8 mouse cellular contexts compared by ENCODE assay signal in genomic region chr6:52987391-52987790, GRCm38 (mm10).
DNase-seq lines count a peak whose midpoint lies in the region; ATAC-seq lines count a peak whose summit lies in the region.

No protein-coding gene starts in this region.

- no peaks in the 10 kb centered on the region for H3K9me3 ChIP-seq in midbrain, embryonic 14.5 days (ENCODE audit: control insufficient read depth, low read length)
- H3K9me3 ChIP-seq in midbrain, embryonic 10.5 days (replicated peaks), result no peaks in the 10 kb centered on the region; the same call in 1 of the 2 replicates
- no peaks in the 10 kb centered on the region for H3K9me3 ChIP-seq in midbrain, embryonic 13.5 days

- H3K4me3 ChIP-seq in midbrain, embryonic 14.5 days (replicated peaks; ENCODE audit: low read depth, low read length), result no peak overlapping the region
- H3K4me3 ChIP-seq in midbrain, embryonic 10.5 days, result no peak overlapping the region
- H3K4me3 ChIP-seq in midbrain, embryonic 13.5 days (replicated peaks), result no peak overlapping the region

- no peaks in the 10 kb centered on the region for H3K27me3 ChIP-seq in midbrain, embryonic 14.5 days (ENCODE audit: control insufficient read depth, insufficient read depth, low read length)
- H3K27me3 ChIP-seq in midbrain, embryonic 10.5 days (ENCODE audit: low read depth, poor library complexity, severe bottlenecking), result no peaks in the 10 kb centered on the region; the same call in 1 of the 2 replicates
- no peaks in the 10 kb centered on the region; the same call in 1 of the 2 replicates for H3K27me3 ChIP-seq in splenic B cell, adult 2 months (ENCODE audit: control insufficient read depth, insufficient read depth, low read length, poor library complexity, severe bottlenecking)
- H3K27me3 ChIP-seq in midbrain, embryonic 13.5 days, result no peaks in the 10 kb centered on the region

- no peak overlapping the region for H3K9ac ChIP-seq in midbrain, embryonic 14.5 days (replicated peaks; ENCODE audit: low read length)
- H3K9ac ChIP-seq in midbrain, embryonic 13.5 days (replicated peaks), result no peak overlapping the region

- DNase-seq in frontal cortex, postnatal 14 days (ENCODE audit: low spot score in 2 of 2), result no peak
- peak; percentile 76 for DNase-seq in midbrain, embryonic 14.5 days
- no peak for DNase-seq in midbrain, embryonic 10.5 days (ENCODE audit: low spot score)
- peak; percentile 82 for DNase-seq in brain, adult 2 months (ENCODE audit: low read depth, low spot score)
- peak; percentile 52 for DNase-seq in splenic B cell, adult 2 months (ENCODE audit: low read depth, low spot score)

- ATAC-seq in frontal cortex, adult (ENCODE audit: low TSS enrichment), result peak; percentile 73; the same call in 1 of the 2 replicates
- ATAC-seq in midbrain, embryonic 14.5 days (ENCODE audit: low FRiP score, low TSS enrichment), result no peak
- peak; percentile 72 for ATAC-seq in inflammation-experienced regulatory T-cells, adult 6 months
- no peak for ATAC-seq in midbrain, embryonic 13.5 days

- H3K36me3 ChIP-seq in midbrain, embryonic 14.5 days (ENCODE audit: control insufficient read depth, insufficient read depth, low read length), result no peaks in the 10 kb centered on the region
- no peaks in the 10 kb centered on the region for H3K36me3 ChIP-seq in midbrain, embryonic 10.5 days
- H3K36me3 ChIP-seq in splenic B cell, adult 2 months (ENCODE audit: control insufficient read depth, insufficient read depth, low read length, poor library complexity, severe bottlenecking), result no peaks in the 10 kb centered on the region
- no peaks in the 10 kb centered on the region for H3K36me3 ChIP-seq in midbrain, embryonic 13.5 days

- WGBS in midbrain, embryonic 14.5 days, result 59% methylated on average over 4 of the region's 4 CpGs
- WGBS in midbrain, embryonic 10.5 days, result 64% methylated on average over 4 of the region's 4 CpGs
- WGBS in midbrain, embryonic 13.5 days, result 62% methylated on average over 4 of the region's 4 CpGs

- H3K27ac ChIP-seq in midbrain, embryonic 14.5 days (replicated peaks; ENCODE audit: low read depth, low read length), result no peak overlapping the region
- H3K27ac ChIP-seq in midbrain, embryonic 10.5 days (replicated peaks), result no peak overlapping the region
- H3K27ac ChIP-seq in midbrain, embryonic 13.5 days, result no peak overlapping the region

- no peak overlapping the region for H3K4me2 ChIP-seq in midbrain, embryonic 14.5 days (ENCODE audit: low read length)
- no peak overlapping the region for H3K4me2 ChIP-seq in midbrain, embryonic 13.5 days (replicated peaks)

- H3K4me1 ChIP-seq in midbrain, embryonic 14.5 days (ENCODE audit: control insufficient read depth, insufficient read depth, low read length), result no peaks in the 10 kb centered on the region
- H3K4me1 ChIP-seq in midbrain, embryonic 10.5 days, result no peaks in the 10 kb centered on the region
- H3K4me1 ChIP-seq in midbrain, embryonic 13.5 days (replicated peaks), result no peaks in the 10 kb centered on the region

Comparison
In these comparisons a context has a peak if more than half of its experiments do, and no peak if none do; other contexts are left out.
1. DNase-seq: peak in midbrain, embryonic 14.5 days (single experiment), brain, adult 2 months (single experiment) and splenic B cell, adult 2 months (single experiment); none in frontal cortex, postnatal 14 days (0 of 2) and midbrain, embryonic 10.5 days (single experiment).
2. ATAC-seq: peak in frontal cortex, adult (single experiment) and inflammation-experienced regulatory T-cells, adult 6 months (single experiment); none in midbrain, embryonic 14.5 days (single experiment) and midbrain, embryonic 13.5 days (single experiment).